Mouse (Mus musculus) hindbrain, embryonic 13.5 days (tissue): ENCODE data around the gene Rsl1d1. TPM values are rescaled to one million over a fixed set of nuclear protein-coding genes. Genes with fewer than 3 reads are reported as not detected.

Experiments
- ATAC-seq: fragments of 200-750 bp; cut with Nextera tagmentation; 2 replicates; pipeline ENCODE4 v1.8.0; 2017; ENCODE audit warnings: moderate TSS enrichment; ENCODE audit not compliant: low FRiP score
- H3K27ac ChIP-seq: fragments of 300-500 bp; sonication (generic); 2 replicates; pipeline ENCODE4 v1.5.1; 2015; ENCODE audit warnings: inconsistent platforms, mild to moderate bottlenecking, moderate library complexity
- H3K27me3 ChIP-seq: fragments of 300-500 bp; sonication (generic); 2 replicates; pipeline ENCODE4 v1.6.1; 2015; ENCODE audit warnings: mild to moderate bottlenecking, inconsistent platforms
- H3K36me3 ChIP-seq: fragments of 300-500 bp; sonication (generic); 2 replicates; pipeline ENCODE4 v1.6.1; 2015; ENCODE audit warnings: mild to moderate bottlenecking, inconsistent platforms
- H3K4me1 ChIP-seq: fragments of 300-500 bp; sonication (generic); replicated peaks from 2 replicates; pipeline ENCODE4 v1.6.1; 2015; ENCODE audit warnings: inconsistent platforms
- H3K4me2 ChIP-seq: fragments of 300-500 bp; sonication (generic); 2 replicates; pipeline ENCODE4 v1.6.1; 2015; ENCODE audit warnings: inconsistent platforms, mild to moderate bottlenecking, moderate library complexity
- H3K4me3 ChIP-seq: fragments of 300-500 bp; sonication (generic); 2 replicates; pipeline ENCODE4 v1.5.1; 2015; ENCODE audit warnings: mild to moderate bottlenecking, inconsistent platforms
- H3K9ac ChIP-seq: fragments of 300-500 bp; sonication (generic); 2 replicates; pipeline ENCODE4 v1.6.1; 2015; ENCODE audit warnings: mild to moderate bottlenecking, inconsistent platforms
- H3K9me3 ChIP-seq: fragments of 300-500 bp; sonication (generic); 2 replicates; pipeline ENCODE4 v1.6.1; 2016; ENCODE audit warnings: inconsistent platforms
- WGBS: fragments of 180-500 bp; shearing (Covaris S2); methylation state at CpG from one replicate; pipeline ENCODE4 v1.1.7; 2015; 5-methylcytosine and 5-hydroxymethylcytosine counted together
- polyA plus RNA-seq: library from polyadenylated mRNA; unstranded; fragments of >200 nt; fragmentation: Nextera tagmentation; extraction: Ambion mirVana; gene quantifications from 2 replicates; pipeline ENCODE4 v1.2.1, GENCODE M21; 2015

Rsl1d1 gene
- 144 and 151 TPM in 2 replicates for polyA plus RNA-seq

DNA sequence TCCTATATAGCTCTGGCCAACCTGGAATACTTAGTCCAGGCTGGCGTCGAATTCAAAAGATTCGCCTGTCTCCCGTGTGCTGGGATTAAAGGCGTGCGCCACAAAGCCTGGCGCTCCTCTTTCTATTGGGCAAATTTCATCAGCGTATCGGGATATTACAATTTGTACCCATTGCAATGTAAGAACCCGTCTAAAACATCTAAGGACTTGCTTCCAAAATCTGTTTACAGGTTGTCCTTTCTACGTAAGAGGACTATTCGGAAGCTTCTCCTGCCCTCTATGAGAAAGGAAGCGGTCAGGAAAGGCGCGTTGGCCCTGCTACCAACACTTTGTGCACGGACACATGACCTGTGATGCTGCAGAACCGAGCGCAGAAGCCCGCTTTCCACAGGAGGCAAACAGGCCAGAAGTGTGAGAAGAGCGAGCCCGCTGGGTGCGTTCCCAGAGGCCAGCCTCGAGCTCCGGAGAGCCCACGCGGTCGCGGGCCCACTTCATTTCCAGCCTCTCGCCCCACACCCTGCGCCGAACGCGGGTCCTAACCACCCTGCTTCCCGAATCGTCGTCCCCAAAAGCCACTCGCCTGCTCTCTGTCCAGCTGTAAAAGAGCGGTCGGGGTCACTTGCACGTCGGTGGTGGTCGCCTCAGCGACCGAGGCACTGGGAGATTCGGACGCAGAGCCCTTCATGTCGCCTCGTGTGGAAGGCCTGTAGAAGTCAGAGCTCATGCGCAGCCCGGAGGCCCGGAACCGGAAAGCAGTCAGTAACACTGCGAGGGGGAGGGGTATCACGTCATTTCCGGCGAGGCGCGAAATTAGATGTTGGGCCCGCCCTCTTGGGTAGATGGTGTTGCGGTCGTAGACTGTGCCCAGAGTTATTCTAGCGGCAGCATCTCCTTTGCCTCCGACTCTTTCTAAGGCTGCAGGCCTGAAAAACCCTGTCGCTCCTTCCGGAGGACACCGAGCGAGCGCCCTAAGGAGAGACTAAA lies at the start of gene Rsl1d1:
Gene Rsl1d1, minus strand, starts transcription at position 761 of the 984 bp plus-strand sequence.
- under 1% methylated on average over 68 of the region's 68 CpGs for WGBS
- Histone ChIP-seq H3K4me1 (peaks cover 29% of the 10 kb centered on the region), H3K27ac (peak within 1 kb of the TSS; percentile 83), H3K36me3 (peaks cover 50% of the 10 kb centered on the region), H3K9me3 (no peaks in the 10 kb centered on the region), H3K9ac (peak within 1 kb of the TSS; percentile 91), H3K4me3 (peak within 1 kb of the TSS; percentile 98), H3K27me3 (no peaks in the 10 kb centered on the region), H3K4me2 (peak within 1 kb of the TSS; percentile 94)
- ATAC-seq: peak; percentile 99

DNA sequence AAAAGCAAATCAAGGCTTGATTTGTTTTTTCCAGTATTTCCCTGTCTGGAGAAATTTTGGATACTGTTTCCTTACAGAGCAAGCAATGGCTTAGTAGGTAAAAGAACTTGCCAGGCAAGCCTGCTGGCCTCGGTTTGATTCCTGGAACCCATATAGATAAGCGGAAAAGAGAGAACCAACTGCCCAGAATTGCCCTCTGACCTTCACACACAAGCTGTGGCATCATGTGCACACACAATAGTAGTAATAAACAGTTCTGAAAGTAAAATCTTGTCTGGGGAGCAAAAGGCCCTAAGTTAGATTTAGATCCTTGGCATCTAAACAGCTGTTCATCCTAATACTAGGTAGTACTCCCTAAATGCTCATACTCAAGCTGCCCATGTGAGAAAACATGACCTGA lies 44.7 kb upstream of the Rsl1d1 start:
- H3K9me3 ChIP-seq: no peaks in the 10 kb centered on the region
- H3K27me3 ChIP-seq: no peaks in the 10 kb centered on the region
- H3K4me3 ChIP-seq: no peak overlapping the region
- ATAC-seq: no peak
- peaks cover 18% of the 10 kb centered on the region for H3K4me1 ChIP-seq
- 82% methylated on average over 2 of the region's 2 CpGs for WGBS
- H3K27ac ChIP-seq: no peak overlapping the region
- H3K36me3 ChIP-seq: no peaks in the 10 kb centered on the region
- no peak overlapping the region for H3K9ac ChIP-seq
- H3K4me2 ChIP-seq: no peak overlapping the region

DNA sequence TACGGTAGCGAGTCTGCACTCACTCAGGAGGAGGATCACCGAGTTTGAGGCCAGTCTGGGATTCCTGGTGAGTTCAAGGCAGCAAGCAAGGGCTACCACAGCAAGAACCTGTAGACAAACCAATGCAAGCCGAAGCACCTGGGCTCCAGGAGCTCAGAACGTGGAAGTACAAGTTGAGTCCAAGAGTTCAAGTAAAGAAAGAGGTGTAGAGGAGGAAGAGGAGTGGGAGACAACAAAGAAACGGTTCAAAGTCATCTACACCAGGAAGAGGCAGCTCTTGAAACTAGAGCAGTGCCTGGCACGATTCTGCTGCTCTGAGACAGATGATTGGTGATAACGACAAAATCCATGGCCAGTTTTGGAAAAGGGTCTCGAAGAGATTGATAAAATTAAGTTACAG lies 42.6 kb upstream of the Rsl1d1 start:
- H3K9ac ChIP-seq: no peak overlapping the region
- ATAC-seq: no peak
- H3K9me3 ChIP-seq: no peaks in the 10 kb centered on the region
- no peak overlapping the region for H3K4me3 ChIP-seq
- no peaks in the 10 kb centered on the region for H3K36me3 ChIP-seq
- H3K27me3 ChIP-seq: no peaks in the 10 kb centered on the region
- H3K4me2 ChIP-seq: no peak overlapping the region
- H3K4me1 ChIP-seq: peaks cover under 1% of the 10 kb centered on the region; the same call in 1 of the 2 replicates
- whole genome bisulfite sequencing: 88% methylated on average over 9 of the region's 9 CpGs
- H3K27ac ChIP-seq: no peak overlapping the region

DNA sequence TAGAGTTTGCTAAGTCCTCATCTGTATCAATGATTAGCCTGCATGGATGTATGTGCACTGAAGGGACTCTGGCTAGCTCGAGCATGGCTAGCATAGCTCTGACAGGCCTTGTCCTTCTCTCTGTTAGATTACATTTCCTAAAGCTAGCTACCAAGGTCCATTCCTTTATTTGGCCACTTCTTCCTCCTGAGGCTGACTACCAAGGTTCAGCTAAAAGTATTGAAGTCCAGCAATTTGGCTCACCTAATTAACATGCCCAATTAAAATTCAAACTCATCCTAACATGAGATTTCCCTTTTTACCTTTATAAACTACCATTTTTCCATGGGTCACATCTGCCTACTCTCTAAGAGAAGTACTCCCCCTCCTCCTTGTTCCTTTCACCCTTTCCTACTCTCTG lies 39.3 kb upstream of the Rsl1d1 start:
- no peak overlapping the region for H3K27ac ChIP-seq
- H3K36me3 ChIP-seq: peaks cover 10% of the 10 kb centered on the region
- H3K9ac ChIP-seq: no peak overlapping the region
- 95% methylated on average over 1 of the region's 1 CpGs for WGBS
- H3K9me3 ChIP-seq: no peaks in the 10 kb centered on the region
- no peaks in the 10 kb centered on the region; the same call in 1 of the 2 replicates for H3K4me1 ChIP-seq
- H3K4me2 ChIP-seq: no peak overlapping the region
- no peak for ATAC-seq
- no peak overlapping the region for H3K4me3 ChIP-seq
- H3K27me3 ChIP-seq: no peaks in the 10 kb centered on the region

DNA sequence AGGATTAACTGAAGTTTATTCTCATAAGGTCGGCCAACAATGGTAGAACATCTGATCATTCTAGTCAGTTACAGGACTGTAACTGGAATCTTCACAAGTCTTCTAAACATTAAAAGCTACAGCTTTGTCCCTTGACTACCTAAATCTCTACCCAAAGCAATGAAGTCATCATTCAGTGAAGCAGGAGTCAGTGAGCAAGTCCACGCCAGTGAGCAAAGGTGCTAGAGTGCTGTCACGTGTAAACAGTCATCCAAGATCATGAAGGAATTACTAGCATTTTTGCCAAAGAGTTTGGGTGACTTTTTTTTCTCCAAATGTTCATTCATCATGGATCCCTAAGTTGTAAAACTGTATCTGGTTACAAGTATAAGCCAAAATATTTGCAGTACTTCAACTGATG lies 14.7 kb upstream of the Rsl1d1 start:
- 92% methylated on average over 3 of the region's 3 CpGs for WGBS
- peaks cover 59% of the 10 kb centered on the region for H3K36me3 ChIP-seq
- H3K9me3 ChIP-seq: no peaks in the 10 kb centered on the region
- H3K4me2 ChIP-seq: no peak overlapping the region
- no peak for ATAC-seq
- H3K4me3 ChIP-seq: no peak overlapping the region
- H3K27me3 ChIP-seq: no peaks in the 10 kb centered on the region
- H3K27ac ChIP-seq: no peak overlapping the region
- H3K9ac ChIP-seq: no peak overlapping the region
- H3K4me1 ChIP-seq: no peaks in the 10 kb centered on the region

DNA sequence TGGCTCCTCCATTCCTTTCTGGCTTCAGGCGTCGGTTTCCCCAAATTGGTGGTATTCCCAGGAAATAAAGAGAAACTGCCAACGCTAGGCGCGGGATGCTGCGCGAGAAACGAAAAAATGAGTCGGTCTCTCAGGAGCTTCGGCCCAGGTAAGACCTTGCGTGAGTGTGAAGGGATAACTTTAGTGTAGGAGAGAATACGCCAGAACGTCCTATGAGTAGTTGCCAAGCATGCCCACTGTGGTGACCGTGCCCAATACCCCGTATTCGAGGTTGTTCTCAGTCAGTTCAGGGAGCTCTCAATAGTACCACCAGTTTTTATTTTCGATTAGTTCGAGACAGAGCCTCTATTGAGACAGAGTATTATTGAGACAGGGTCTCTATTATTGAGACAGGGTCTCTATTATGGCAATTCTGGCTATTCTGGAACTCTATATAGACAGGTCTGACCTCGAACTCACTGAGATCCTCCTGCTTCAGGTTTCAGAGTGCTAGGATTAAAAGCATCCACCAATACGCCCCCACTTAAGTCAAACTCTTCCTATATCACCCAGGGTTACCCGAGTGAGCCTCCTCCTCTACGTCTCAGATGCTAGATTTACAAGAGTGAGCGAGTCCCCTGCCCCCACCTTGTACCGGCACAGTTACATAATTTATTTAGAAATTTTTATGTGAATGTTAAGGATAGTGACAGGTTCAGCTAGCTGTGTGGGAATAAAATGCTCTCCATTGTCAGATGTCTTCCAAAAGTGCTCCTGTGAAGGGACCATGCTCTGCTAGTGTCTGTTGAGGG lies 664 bp upstream of the Rsl1d1 start:
- H3K4me2 ChIP-seq: peak overlapping the region; percentile 94

DNA sequence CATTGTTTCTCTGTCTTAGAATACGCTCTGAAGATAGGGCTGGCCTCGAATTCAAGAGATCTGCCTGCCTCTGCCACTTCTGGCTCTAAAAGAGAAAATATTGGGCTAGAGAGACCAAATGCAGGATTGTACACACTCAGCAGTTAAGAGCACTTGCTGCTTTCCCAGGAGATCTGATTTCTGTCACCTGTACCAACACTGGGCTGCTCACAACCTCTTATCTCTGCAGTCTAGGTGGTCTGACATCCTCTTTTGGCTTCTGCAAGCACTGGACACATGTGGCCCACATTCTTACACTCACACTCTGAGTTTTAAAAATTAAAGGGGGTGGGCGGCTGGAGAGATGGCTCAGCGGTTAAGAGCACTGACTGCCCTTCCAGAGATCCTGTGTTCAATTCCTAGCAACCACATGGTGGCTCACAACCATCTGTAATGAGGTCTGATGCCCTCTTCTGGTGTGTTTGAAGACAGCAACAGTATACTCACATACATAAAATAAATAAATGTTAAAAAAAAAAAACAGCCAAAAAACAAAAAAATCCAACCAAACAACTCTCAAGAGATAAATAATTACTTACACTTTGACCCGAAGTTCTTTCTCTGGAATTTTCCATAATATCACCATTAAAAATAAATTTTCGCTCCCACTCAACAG lies 1.3 kb downstream of the Rsl1d1 start:
- peak overlapping the region; percentile 94 for H3K4me2 ChIP-seq
- H3K9ac ChIP-seq: peak overlapping the region; percentile 91
- H3K27ac ChIP-seq: no peak overlapping the region
- WGBS: 72% methylated on average over 6 of the region's 6 CpGs
- peaks cover 29% of the 10 kb centered on the region for H3K4me1 ChIP-seq
- H3K4me3 ChIP-seq: peak overlapping the region; percentile 98
- H3K9me3 ChIP-seq: no peaks in the 10 kb centered on the region
- H3K27me3 ChIP-seq: no peaks in the 10 kb centered on the region
- peaks cover 52% of the 10 kb centered on the region for H3K36me3 ChIP-seq
- no peak for ATAC-seq

More for the DNA sequence above, 664 bp upstream of the Rsl1d1 start:
- Histone ChIP-seq H3K9me3 (no peaks in the 10 kb centered on the region), H3K4me3 (peak overlapping the region; percentile 98), H3K9ac (peak overlapping the region; percentile 91), H3K27me3 (no peaks in the 10 kb centered on the region), H3K4me1 (peaks cover 29% of the 10 kb centered on the region), H3K27ac (peak overlapping the region; percentile 83), H3K36me3 (peaks cover 47% of the 10 kb centered on the region)
- 9% methylated on average over 24 of the region's 24 CpGs for WGBS
- peak; percentile 53 for ATAC-seq

DNA sequence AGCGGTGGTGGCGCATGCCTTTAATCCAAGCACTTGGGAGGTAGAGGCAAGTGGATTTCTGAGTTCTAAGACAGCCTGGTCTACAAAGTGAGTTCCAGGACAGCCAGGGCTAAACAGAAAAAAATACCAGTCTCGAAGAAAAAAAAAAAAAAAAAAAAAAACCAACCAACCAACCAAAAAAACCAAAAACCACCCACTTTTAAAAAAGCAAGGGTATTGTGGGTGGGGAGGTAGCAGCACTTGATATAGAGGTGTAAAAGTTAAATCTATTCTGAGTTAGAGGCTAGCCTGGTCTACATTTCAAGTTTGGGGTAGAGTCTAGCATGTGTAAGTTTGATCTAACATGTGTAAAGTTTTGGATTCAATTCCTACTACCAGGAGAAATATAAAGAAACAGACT lies 2.9 kb downstream of the Rsl1d1 start:
- no peak overlapping the region for H3K27ac ChIP-seq
- no peaks in the 10 kb centered on the region for H3K9me3 ChIP-seq
- no peak overlapping the region for H3K9ac ChIP-seq
- H3K27me3 ChIP-seq: no peaks in the 10 kb centered on the region
- H3K36me3 ChIP-seq: peaks cover 65% of the 10 kb centered on the region
- H3K4me2 ChIP-seq: no peak overlapping the region
- WGBS: 95% methylated on average over 3 of the region's 3 CpGs
- ATAC-seq: no peak
- no peak overlapping the region for H3K4me3 ChIP-seq
- H3K4me1 ChIP-seq: peaks cover 29% of the 10 kb centered on the region

DNA sequence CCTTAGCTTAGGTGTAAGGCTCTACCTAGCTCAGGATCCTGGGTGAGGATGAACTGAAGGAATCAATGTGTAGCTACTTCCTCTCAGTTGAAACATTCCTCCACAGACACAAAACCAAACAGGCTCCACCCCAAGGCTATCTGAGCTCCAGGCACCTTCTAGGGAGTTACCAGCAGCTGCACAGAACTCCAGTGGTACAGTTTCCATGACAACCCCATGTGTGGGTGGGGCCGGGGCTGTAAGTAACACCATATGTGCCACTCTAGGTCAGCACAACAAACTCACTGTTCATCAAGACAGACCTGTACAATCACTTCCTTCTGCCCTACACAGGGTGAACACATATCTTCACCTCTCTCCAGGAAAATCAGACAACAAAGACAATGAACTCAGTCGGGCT lies 4.7 kb downstream of the Rsl1d1 start:
- Histone ChIP-seq H3K9ac (no peak overlapping the region), H3K4me1 (peaks cover 12% of the 10 kb centered on the region), H3K36me3 (peaks cover 82% of the 10 kb centered on the region), H3K4me2 (no peak overlapping the region), H3K4me3 (no peak overlapping the region), H3K9me3 (no peaks in the 10 kb centered on the region), H3K27me3 (no peaks in the 10 kb centered on the region), H3K27ac (no peak overlapping the region)
- ATAC-seq: no peak
- 71% methylated on average over 2 of the region's 2 CpGs for WGBS

DNA sequence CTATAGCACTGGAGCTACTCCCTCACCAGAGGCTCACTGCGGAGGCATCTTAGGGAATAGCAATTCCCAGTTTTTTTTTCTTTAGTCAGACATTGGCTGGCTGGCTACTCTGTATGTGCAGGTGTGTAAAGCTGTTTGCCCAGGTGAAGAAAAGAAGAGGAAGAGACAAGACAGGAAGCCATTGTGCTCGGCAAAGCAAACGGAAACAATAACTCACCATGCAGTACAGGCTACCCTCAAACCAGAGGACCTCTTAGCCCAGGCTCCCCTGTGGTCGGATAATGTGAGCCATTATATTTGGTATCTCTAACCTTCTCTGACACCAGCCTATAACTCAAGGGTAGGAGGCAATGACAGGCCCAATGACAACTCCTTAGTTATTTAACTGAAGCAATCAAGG lies 6.1 kb downstream of the Rsl1d1 start:
- no peaks in the 10 kb centered on the region for H3K27me3 ChIP-seq
- peaks cover 10% of the 10 kb centered on the region for H3K4me1 ChIP-seq
- 96% methylated on average over 4 of the region's 4 CpGs for WGBS
- ATAC-seq: no peak
- H3K4me3 ChIP-seq: no peak overlapping the region
- no peak overlapping the region for H3K4me2 ChIP-seq
- H3K9me3 ChIP-seq: no peaks in the 10 kb centered on the region
- H3K27ac ChIP-seq: no peak overlapping the region
- H3K9ac ChIP-seq: no peak overlapping the region
- H3K36me3 ChIP-seq: peaks cover 95% of the 10 kb centered on the region

DNA sequence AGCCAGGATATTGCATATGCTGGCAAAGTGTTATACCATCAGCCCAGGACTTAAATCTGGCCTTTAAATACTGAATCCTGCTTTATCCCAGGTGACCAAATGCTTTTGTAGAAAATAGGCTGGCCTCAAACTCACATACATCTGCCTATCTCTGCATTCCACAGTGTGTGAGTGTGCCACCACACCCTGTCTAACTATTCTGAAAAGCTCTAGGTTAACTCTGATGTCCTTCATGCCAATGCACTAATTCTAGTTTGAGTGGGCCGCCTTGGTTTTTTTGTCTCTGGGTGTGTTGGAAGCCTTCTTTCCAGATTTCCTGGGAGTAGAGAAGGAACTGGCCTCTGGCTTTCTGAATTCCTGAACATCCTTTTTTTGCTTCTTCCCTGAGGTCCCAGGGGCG lies 9.9 kb downstream of the Rsl1d1 start:
- Histone ChIP-seq H3K9me3 (no peaks in the 10 kb centered on the region), H3K4me2 (no peak overlapping the region), H3K27ac (no peak overlapping the region), H3K9ac (no peak overlapping the region), H3K4me3 (no peak overlapping the region), H3K27me3 (no peaks in the 10 kb centered on the region), H3K4me1 (no peaks in the 10 kb centered on the region), H3K36me3 (peaks cover 73% of the 10 kb centered on the region)
- WGBS: 100% methylated on average over 2 of the region's 2 CpGs
- no peak for ATAC-seq

DNA sequence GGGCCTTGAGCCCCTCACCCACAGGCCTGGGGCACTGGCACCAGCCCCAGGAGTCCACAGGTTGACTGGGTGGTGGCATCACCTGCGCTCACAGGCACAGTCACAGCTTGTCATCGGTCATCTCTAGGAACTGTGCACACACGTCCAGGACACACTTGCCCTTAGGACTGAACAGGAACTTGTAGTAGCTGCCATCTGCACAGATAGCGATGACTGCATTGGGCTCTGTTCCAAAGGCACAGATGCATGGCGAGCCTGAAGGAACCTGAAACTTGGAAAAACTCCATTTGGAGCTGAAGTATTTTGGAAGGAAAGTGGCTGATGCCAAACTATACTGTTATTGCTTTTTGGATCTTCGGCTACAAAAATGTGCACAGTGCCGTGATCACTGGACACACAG lies 13.0 kb downstream of the Rsl1d1 start:
- Histone ChIP-seq H3K4me1 (no peaks in the 10 kb centered on the region), H3K9me3 (no peaks in the 10 kb centered on the region), H3K4me2 (no peak overlapping the region), H3K9ac (no peak overlapping the region), H3K27ac (no peak overlapping the region), H3K4me3 (no peak overlapping the region), H3K27me3 (no peaks in the 10 kb centered on the region), H3K36me3 (peaks cover 42% of the 10 kb centered on the region)
- no peak for ATAC-seq
- WGBS: 96% methylated on average over 7 of the region's 7 CpGs
